Mouse (Mus musculus) spleen, adult 2 months (tissue): ENCODE results near the gene Reps1.

Experiments used
- CTCF ChIP-seq: fragments of 200-500 bp; IDR thresholded peaks from 2 replicates; pipeline ENCODE4 v1.5.1; 2011; ENCODE audit warnings: mild to moderate bottlenecking, inconsistent platforms; ENCODE audit not compliant: insufficient read depth, insufficient read length, insufficient replicate concordance; ENCODE audit errors: extremely low read depth
- POLR2A ChIP-seq: fragments of 200-500 bp; IDR thresholded peaks from 2 replicates; pipeline ENCODE4 v1.6.1; 2011; ENCODE audit warnings: low read depth, low read length, inconsistent platforms

DNA sequence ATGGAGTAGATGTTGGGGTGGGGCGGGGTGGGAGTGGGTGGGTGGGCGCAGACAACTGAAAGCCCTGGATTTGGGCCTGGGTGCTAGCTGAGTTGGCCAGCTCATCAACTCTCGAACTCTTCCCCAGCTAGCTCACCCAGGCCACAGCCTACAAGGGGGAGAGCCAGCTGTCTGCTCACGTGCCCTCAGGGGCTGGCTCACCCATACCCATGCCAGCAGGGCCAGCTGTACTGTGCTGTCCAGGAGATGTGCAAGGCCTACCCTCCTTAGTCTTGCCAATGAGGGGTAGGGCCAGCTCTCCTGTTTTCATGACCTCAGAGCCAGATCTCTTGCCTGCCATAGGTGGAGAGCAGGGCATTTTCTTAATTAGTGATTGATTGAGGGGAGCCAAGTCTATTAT lies 21.3 kb upstream of the Reps1 start:
- TF ChIP-seq POLR2A (no peak), CTCF (no peak)
